Mouse (Mus musculus) erythroblast, embryonic 14.5 days (primary cell): ENCODE measurements around the gene Urad. TPM values are rescaled to one million over a fixed set of nuclear protein-coding genes. Genes with fewer than 3 reads are reported as not detected.

Experiments
- H3K27me3 ChIP-seq: 2 replicates; pipeline ENCODE4 v1.6.1; 2012; ENCODE audit warnings: inconsistent platforms; ENCODE audit not compliant: control insufficient read depth
- H3K36me3 ChIP-seq: 2 replicates; pipeline ENCODE4 v1.6.1; 2012; ENCODE audit warnings: mild to moderate bottlenecking, inconsistent platforms; ENCODE audit not compliant: control insufficient read depth
- H3K4me1 ChIP-seq: 2 replicates; pipeline ENCODE4 v1.6.1; 2012; ENCODE audit warnings: inconsistent platforms; ENCODE audit not compliant: control insufficient read depth
- H3K4me3 ChIP-seq: replicated peaks from 2 replicates; pipeline ENCODE3; 2012; ENCODE audit warnings: moderate library complexity, mild to moderate bottlenecking, inconsistent platforms
- H3K9me3 ChIP-seq: 2 replicates; pipeline ENCODE4 v1.6.1; 2012; ENCODE audit warnings: low read length, inconsistent platforms, mixed read lengths; ENCODE audit not compliant: control insufficient read depth
- GATA1 ChIP-seq: IDR thresholded peaks from 2 replicates; pipeline ENCODE4 v1.6.1; 2012; ENCODE audit warnings: low read length, inconsistent platforms, mixed read lengths
- TAL1 ChIP-seq: IDR thresholded peaks from 3 replicates; pipeline ENCODE4 v1.6.1; 2012; ENCODE audit warnings: low read length, inconsistent platforms, mixed read lengths
- polyA plus RNA-seq: library from polyadenylated mRNA; stranded (reverse); fragments of >175 nt; gene quantifications from 2 replicates; pipeline ENCODE4 v1.2.3, GENCODE M21; 2012

Urad gene
- polyA plus RNA-seq, 1 experiment: not detected

DNA sequence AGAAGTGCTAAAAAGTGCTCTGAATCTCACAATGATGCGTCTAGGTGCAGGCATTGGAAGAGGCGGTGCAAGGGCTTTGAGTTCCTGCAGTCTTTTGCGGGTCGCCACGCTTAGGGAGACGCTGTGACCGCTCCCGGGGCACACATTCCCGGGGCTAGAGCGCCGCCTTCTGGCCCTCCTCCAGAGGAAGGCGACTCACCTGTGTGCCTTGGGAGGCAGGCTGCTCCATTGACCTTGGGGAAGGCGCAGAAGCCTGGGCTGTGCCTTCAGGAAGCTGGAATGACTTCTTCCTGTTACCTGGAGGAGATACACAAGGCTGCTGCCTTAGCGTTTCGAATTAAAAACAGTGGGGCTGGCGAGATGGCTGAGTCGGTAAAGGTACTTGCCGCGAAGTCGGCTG, 28.1 kb downstream of the Urad start:
- no peak overlapping the region for H3K4me3 ChIP-seq
- TF ChIP-seq TAL1 (no peak), GATA1 (no peak)
- H3K4me1 ChIP-seq: peaks cover 1% of the 10 kb centered on the region
- H3K9me3 ChIP-seq: no peaks in the 10 kb centered on the region
- peaks cover 54% of the 10 kb centered on the region for H3K27me3 ChIP-seq
- H3K36me3 ChIP-seq: no peaks in the 10 kb centered on the region

DNA sequence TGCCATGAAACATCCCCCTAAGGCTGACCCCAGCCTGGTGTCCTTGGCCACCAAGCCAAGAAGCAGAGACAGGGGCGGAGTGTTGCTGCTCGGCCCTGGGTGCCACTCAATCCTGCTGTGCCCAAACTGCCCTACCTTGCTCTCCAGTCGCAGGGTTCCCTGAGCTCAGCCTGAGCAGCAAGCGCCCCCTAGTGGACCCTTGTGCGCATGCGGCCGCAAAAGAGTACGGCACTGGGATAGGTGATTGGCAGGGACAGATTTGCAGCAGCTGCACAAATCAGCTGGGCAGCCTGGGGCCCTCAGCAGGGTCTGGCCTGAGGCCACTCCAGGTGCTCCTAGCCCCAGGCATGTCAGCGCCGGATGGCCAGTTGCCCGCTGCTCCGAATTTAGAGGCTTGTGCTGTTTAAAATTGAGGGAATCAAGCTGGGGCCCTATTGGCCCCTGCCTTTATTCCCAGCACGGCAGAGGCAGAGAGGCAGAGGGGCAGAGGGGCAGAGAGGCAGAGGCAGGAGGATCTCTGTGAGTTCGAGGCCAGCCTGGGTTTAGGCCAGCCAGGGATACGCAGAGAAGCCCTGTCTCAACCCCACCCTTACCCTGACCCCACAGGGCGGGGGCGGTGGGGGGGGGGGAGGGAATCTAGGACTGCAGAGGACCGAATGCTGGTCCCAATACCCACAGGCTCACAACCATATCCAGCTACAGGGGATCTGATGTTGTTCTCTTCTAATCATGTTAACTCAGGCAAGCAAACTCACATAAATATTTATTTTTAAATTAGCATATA, 28.9 kb downstream of the Urad start:
- no peaks in the 10 kb centered on the region for H3K36me3 ChIP-seq
- TF ChIP-seq GATA1: no peak
- TF ChIP-seq TAL1: no peak
- no peak overlapping the region for H3K4me3 ChIP-seq
- peaks cover 47% of the 10 kb centered on the region for H3K27me3 ChIP-seq
- H3K4me1 ChIP-seq: peaks cover 1% of the 10 kb centered on the region
- no peaks in the 10 kb centered on the region for H3K9me3 ChIP-seq

DNA sequence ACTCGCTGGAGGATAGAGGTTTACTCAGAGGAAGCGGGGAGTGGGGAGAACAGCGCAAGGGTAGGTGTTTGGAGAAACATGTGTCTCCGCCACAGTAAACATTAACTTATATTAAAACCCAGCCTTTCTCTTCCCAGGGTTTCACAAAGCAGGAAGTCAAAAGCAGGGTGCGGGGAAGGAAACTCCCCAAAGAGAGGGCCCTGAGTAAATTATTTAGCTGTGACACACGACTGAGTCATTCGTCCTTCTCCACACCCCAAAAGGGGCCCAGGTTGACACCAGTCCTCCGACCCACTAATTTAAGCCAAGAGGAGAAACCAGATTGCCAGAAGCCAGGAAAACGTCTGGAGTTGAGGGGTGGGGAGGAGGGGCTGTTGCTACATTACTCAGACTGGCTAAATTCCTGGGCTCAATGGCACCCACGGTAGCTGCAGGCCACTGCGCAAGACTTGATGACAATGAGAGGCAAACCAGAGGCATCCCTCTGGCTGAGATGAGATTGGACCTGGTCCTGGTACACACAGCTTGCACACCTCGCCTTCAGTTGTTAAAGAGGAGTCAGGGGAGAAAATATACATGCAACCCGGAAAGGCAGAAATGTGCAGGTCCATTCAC, 29.6 kb downstream of the Urad start:
- TF ChIP-seq TAL1: no peak
- TF ChIP-seq GATA1: no peak
- H3K27me3 ChIP-seq: peaks cover 41% of the 10 kb centered on the region
- H3K4me3 ChIP-seq: no peak overlapping the region
- peaks cover 1% of the 10 kb centered on the region for H3K4me1 ChIP-seq
- no peaks in the 10 kb centered on the region for H3K9me3 ChIP-seq
- H3K36me3 ChIP-seq: no peaks in the 10 kb centered on the region

DNA sequence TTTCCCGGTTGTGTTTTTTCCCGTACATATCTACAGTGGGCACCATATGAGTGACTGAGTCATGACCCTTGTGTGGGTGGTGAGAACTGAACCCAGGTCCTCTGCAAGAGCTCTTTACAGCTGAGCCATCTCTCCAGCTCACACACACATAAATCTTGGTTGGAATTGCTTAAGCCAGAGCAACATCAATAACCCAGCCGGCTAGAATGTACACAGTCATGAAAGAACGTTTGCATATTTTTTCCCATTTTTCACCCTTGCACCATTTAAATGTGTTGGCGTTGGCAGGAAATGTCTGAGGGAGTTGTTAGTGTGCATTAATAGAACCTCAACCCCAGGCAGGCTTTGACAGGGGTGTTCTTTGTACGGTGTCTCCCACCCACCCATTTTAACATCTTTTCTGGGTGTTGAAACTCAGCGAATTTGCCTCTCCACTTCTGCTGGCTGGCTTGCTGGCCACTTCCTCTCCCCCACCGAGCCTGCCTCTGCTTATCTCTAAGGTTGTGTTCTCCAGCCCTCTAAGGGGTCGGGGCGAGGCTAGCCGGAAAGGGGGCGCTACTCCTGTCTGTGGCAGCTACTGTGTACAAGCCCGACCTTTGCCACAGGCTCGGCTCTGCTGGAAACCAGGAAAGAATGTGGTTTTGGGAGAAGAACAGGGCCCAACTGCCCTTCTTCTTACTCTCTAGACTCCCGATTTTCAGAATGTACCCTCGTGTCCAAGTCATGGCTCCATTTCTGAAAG, 30.3 kb downstream of the Urad start:
- peaks cover 1% of the 10 kb centered on the region for H3K4me1 ChIP-seq
- no peak overlapping the region for H3K4me3 ChIP-seq
- no peak for TF ChIP-seq GATA1
- TF ChIP-seq TAL1: no peak
- H3K36me3 ChIP-seq: no peaks in the 10 kb centered on the region
- peaks cover 36% of the 10 kb centered on the region for H3K27me3 ChIP-seq
- no peaks in the 10 kb centered on the region for H3K9me3 ChIP-seq

DNA sequence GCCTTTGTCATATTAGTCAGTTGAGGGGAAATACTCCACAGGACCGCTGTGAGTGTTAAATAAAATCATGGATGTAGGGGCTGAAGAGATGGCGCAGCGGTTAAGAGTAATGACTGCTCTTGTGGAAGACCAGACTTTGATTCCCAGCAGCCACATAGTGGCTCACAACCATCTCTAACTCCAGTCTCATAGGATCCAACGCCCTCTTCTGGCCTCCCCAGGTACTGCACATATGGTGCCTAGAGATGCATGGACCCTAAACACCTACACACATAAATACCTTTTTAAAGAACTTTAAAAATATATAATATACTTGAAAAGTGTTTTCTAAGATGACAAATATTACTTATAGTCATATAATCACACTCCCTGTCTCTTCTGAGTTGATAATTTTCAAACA, 37.9 kb downstream of the Urad start:
- no peak for TF ChIP-seq TAL1
- no peak for TF ChIP-seq GATA1
- H3K9me3 ChIP-seq: no peaks in the 10 kb centered on the region
- no peak overlapping the region for H3K4me3 ChIP-seq
- H3K27me3 ChIP-seq: peaks cover 14% of the 10 kb centered on the region
- H3K36me3 ChIP-seq: no peaks in the 10 kb centered on the region
- no peaks in the 10 kb centered on the region for H3K4me1 ChIP-seq

DNA sequence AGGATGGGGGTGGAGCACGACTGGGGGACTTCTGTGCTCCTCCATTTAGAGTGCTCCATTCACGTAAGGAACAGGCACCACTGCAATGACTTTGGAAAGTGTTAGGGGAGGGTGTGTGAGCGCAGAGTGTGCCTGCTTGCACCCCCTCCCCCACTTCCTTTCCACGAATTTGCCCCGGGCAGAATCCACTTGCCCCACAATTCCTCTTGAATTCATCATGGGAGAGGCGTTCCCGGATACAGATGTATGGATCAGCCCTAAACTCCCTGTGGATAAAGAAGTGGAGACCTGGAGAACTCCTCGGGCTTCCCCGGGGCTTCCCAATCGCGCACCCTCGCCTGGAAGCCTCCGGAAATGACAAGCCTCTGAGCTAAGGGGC, 44.7 kb downstream of the Urad start:
- no peak overlapping the region for H3K4me3 ChIP-seq
- H3K36me3 ChIP-seq: no peaks in the 10 kb centered on the region
- TF ChIP-seq TAL1 (no peak), GATA1 (no peak)
- no peaks in the 10 kb centered on the region; the same call in 1 of the 2 replicates for H3K9me3 ChIP-seq
- H3K27me3 ChIP-seq: peaks cover 82% of the 10 kb centered on the region
- H3K4me1 ChIP-seq: no peaks in the 10 kb centered on the region

DNA sequence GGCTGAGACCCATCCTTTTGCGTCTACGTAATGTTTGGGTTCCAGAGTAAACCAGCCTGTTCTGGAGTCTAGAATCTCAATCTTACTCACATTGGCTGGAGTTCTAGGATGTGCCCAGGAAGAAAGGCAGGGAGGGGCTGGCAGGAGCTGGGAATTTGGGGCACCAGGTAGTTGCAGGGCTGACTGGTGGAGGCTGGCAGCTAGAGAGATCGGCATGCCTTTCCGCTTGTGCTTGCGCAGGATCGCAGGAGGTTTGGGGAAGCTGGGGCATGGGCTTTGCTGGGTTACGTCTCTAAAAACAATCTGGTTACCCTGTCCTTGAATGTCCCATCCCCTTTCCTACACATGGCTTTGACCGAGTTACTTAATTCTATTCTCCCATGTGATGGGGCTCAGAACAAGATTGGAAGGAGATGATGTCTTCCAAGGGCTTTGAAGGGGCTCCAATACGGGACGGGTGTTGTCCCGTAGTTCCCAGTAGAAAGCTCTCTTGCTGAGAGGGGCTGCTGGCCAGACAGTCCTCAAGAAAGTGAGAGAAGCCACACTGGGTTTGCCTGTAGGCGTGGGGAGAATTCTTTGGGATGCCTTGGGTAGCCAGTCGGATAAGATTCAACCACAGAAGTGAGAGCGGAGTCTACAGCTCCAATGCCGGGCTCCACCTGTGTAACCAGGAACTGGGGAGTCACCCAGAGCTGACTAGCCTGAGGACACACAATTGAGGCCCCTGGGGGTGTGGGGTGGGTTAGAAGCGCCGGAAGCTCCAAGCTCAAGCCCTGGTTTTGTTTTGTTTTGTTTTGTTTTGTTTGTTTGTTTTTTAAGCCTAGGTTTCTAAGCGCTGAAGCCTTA, 45.3 kb downstream of the Urad start:
- peaks cover 88% of the 10 kb centered on the region for H3K27me3 ChIP-seq
- no peaks in the 10 kb centered on the region for H3K4me1 ChIP-seq
- no peaks in the 10 kb centered on the region; the same call in 1 of the 2 replicates for H3K9me3 ChIP-seq

DNA sequence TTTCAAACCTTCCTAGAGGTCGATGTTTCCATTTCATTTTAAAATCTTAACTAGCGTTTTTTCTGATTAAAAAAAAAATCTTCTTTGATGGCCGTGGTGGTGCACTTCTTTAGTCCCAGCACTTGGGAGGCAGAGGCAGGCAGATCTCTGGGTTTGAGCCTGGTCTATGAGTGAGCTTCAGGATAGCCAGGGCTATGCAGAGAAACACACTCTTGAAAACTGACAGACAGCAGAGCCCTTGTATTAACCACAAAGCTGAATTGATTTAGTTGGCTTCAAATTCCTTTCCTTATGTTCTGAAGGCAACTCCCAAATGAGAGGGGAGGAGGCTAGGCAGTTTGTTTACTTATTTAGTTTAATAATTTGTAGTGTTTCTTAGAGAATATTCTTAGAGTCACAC, 46.5 kb downstream of the Urad start:
- H3K27me3 ChIP-seq: peaks cover 97% of the 10 kb centered on the region
- H3K9me3 ChIP-seq: no peaks in the 10 kb centered on the region; the same call in 1 of the 2 replicates
- no peak overlapping the region for H3K4me3 ChIP-seq
- no peak for TF ChIP-seq TAL1
- no peak for TF ChIP-seq GATA1
- H3K4me1 ChIP-seq: no peaks in the 10 kb centered on the region
- no peaks in the 10 kb centered on the region for H3K36me3 ChIP-seq

More for the DNA sequence above, 45.3 kb downstream of the Urad start:
- Histone ChIP-seq H3K36me3 (no peaks in the 10 kb centered on the region), H3K4me3 (no peak overlapping the region)
- TF ChIP-seq GATA1: no peak
- TF ChIP-seq TAL1: no peak
